Mouse (Mus musculus): ENCODE measurements around the gene 4930404N11Rik. TPM values are rescaled to one million over a fixed set of nuclear protein-coding genes. Genes with fewer than 3 reads are reported as not detected.
A peak's percentile ranks its signal among the peaks of the same experiment; 100 is the strongest.

4930404N11Rik gene
- total RNA-seq, 2 experiments from 2014 or later: 0.57 to 0.74 TPM

DNA sequence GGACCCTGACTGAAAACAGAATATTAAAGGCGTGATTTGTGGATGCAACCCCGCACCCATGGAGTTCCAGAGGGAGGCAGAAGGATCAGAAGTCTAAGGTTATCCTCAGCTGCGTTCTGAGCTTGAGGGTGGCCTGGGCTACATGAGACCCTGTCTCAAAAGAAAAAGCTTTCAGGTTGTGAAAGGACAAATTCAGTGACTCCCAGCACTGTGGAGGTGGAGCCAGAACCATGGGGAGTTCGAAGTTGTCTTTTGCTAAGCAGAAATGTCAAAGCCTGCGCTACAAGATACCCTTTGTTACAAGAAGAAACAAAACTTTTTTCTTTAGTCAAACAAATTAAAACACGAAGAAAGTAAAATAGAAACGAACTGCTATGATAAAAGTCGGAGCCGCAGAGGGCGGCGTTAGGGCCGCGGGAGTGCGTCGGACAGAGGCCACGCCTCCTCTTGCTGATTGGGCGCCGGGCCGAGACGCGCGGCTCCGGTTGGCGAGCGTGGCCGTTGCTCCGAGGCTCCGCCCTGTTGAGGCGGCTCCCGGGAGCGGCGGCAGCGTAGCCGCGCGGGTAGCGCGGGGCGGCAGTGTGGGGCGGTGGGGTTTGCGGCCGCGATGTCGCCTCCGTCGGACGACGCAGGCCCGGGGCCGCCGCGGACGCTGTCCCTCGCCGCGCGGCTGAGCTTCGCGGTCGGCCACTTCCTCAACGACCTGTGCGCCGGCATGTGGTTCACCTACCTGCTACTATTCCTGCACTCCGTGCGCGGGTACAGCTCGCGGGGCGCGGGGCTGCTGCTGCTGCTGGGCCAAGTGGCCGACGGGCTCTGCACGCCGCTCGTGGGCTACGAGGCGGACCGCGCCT is 8.4 kb downstream of the 4930404N11Rik start, which contains the start of gene Mfsd12:
Gene Mfsd12, plus strand, starts transcription at position 501 of the 854 bp plus-strand sequence.
- peak; percentile 91 to 95 for DNase-seq (ENCODE audit: low spot score in 2 of 2)

DNA sequence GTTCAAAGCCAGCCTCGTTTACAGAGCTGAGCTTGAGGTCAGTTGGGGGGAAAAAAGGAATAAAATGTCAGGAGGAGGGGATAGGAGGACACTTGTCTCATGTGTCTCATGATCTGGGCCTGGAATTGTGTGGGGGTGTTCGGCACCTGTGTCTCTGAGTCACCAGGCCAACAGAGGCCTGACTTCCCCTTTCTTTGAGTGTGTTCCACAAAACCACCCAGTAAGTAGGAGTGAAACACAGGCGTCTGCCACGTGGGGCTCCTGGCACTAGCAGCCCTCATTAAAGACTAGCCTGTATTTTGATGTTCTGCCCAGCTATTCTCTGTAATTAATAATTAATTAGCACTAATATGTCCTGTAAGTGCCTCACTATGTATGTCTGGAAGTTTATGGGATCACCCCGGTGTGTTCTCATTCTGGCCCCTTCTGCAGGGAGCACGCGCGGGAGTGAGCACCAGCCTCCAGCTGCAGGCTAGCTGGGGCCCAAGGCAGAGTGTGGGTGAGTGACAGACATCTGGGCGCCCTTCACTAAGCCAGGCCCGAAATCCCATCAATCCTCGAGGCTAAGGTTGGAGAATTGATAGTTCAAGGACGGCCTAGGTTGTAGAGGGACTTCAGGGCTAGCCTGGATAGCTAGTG is 9.1 kb downstream of the 4930404N11Rik start:
- no peak for DNase-seq (ENCODE audit: low spot score in 2 of 2)

DNA sequence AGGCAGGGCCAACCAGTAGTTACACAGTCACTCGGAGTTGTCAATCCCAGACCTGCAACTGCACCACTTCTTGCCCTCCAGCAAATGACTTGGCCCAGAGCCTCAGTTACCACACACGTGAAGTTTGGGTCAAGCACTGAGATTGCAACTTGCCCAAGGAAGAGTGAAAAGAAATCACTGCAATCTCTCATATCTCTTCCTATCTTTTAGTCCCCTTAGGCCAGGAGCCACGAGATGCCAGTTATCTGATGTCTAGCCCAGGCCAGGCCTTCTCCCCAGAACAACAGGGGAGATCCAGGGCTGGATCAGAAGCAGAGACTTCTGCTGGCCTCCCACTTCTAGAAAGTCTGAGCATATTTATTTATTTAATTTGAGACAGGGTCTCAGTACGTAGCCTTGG is 10.1 kb downstream of the 4930404N11Rik start:
- no peak for DNase-seq (ENCODE audit: low spot score in 2 of 2)

DNA sequence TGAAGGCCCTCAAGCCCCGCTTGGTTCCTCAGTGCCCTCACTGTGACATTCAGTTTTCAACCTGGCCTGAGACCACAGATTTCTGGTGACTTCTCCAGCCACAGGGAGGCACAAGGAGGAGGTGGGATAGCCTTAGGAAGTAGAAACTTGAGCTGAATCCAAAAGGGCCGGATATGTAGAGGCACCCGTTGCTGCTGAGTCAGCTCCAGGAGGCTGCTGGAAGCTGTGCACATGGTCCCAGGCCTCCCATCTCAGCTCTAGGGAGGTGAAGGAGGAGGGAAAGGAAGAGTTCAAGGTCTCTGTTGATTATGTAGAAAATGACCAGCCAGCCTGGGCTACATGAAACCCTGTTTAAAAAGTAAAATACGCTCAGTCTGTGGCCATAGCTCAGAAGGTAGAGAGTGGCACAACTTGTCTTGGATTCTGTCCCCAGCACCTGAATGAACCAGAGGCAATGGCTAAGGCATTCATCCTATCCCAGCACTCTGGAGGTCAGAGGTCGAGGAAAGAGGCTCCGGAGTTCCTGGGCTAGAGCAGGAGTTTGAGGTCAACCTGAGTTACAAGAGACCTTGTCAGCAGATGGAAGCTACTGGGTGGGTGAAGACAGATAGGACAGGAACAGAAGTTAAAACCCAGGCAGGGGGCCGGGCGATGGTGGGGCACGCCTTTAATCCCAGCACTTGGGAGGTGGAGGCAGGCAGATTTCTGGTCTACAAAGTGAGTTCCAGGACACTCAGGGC is 10.7 kb downstream of the 4930404N11Rik start:
- no peak for DNase-seq (ENCODE audit: low spot score in 2 of 2)

DNA sequence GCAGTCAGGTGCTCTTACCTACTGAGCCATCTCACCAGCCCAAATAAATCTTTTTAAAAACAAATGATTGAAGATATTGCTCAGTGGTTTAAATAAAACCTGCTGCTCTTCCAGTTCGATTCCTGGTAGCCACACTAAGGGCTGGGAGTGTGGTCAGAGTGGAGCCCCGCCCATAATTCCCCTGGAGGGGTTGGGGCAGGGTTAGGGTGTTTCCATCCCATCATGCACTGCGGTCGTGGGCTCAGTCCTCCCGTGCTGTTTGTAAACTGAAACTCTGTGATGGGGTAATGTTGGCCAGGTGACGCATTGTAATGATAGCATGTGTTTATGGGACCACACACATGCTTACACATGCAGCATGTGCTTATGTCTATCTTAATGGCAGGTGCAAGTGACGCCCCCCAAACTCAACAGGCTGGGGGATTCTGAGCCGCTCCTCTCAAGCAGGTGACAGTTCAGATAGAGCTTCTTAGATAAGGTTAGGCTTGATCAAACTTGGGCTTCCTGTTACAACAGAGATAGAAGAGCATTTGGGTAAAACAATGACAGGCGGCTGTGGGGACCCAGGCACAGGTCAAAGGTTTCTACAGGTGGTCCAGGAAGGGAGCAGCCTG is 13.8 kb downstream of the 4930404N11Rik start:
- DNase-seq (ENCODE audit: low spot score in 2 of 2): no peak

DNA sequence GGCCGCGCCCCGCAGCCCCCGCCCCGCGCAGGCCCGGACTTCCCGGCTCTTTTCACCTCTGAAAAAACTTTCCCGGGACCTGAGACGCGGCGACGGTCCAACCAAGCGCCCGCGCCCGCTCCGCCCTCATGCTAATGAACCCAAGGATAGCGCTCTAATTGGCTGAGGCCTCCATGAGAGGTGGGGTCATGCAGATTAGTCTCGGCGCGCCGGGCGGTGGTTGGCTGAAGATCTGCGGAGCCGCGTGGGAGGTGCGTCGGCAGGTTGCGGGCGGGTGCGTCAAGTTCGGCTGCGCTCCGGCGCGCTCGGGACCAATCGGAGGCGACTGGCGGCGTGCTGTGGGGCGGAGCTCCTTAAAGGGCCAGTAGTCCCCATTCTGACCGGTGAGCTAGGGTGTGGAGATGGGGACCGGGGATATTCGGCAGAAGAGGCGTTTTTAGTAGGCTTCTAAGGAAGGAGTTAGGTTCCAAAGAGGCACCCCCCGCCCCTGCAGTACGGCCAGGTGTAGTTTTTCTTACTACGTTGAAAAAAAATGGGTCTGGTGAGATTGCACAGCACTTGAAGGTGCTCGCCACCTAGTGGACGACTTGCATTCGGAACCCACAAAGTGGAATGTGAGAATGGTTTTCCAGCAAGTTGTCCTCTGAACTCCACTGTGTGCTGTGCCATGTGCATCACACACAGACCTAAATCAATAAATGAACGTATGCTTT is 15.1 kb downstream of the 4930404N11Rik start, which contains the start of gene Hmg20b:
Gene Hmg20b, minus strand, starts transcription at position 130 of the 713 bp plus-strand sequence.
- DNase-seq (ENCODE audit: low spot score in 2 of 2): peak; percentile 99 to 100

DNA sequence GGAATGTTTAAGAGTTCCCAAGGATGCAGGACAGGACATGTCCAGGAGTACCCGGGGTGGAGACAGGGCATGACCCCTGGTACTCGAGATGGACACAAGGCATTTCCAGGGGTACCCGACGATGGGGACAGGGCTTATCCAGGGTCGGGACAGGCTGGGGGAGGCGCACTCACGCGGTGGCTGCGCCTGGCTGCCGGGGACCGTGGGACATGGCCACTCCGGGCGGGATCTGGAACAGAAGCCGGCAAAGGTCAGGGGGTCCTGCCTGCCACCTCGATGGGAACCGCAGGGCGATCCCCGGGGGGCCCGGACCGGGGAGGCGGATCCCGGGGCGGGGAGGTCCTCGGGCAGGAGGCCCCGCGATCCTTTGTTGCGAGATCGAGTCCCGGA is 15.7 kb downstream of the 4930404N11Rik start:
- no peak for DNase-seq (ENCODE audit: low spot score in 2 of 2)

DNA sequence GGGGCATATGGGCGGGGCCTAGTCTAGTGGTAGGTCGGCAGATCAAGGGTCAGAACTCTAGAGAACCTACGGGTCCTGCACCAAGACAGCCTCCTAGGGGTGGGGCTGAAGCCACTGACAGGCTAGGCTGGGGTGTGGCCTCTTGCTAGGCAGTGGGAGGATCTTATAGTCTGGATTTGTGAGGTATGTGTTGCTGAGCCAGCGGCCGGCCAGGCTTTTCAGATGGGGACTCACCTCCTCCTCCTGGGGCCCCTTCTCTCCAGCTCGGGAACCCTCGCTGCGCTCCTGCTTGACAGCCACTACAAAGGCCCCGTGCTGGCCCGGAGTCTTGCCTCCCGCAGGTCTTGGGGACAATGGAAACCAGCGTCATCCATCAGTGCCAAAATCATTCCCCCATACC is 16.5 kb downstream of the 4930404N11Rik start:
- DNase-seq (ENCODE audit: low spot score in 2 of 2): no peak

DNA sequence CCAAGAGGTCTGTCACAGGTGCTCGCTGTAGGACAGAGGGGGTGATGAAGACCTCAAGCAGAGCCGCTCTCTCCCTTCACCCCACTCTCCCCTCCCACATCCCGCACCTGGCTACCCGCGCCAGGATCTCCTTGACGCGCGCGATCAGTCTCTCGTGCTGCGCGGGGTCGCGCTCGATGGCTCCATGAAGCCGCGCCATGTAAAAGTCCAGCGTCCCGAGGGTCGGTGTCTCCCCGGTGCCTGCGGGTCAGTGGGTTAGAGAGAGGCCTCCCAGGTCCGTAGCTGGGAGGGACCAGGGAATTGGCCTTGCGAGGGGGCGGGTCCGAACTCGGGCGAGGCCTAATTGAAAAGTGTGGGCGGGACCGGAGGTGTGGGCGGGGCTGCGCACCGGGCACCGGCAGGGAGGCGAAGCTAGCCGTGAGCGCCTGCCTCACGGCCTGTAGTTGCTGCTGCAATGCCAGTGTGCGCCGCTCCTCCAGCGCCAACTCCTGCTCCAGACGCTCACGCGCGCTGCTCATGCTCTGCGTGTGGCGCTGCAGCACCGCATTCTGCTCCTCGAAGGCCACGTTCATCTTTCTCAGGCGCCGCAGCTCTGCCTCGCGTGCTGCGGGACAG is 19.1 kb downstream of the 4930404N11Rik start:
- DNase-seq (ENCODE audit: low spot score in 2 of 2): no peak

DNA sequence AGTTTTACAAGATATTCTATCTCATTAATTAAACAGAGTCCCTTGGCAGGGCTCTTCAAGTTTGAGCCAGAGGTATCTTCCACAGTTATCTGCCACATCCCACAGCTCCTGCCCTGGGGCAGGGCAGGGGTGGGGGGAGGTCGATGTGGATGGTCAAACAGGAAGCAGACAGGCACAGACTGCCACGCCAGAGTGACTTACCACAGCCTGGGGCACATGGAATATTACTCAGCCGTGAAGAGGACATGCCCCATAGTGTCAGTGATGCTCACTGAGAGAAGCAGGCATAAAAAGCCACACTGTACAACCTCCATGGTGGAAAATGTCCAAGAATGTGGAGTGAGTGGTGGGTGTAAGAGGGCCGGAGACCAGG is 20.5 kb downstream of the 4930404N11Rik start:
- DNase-seq (ENCODE audit: low spot score in 2 of 2): no peak

DNA sequence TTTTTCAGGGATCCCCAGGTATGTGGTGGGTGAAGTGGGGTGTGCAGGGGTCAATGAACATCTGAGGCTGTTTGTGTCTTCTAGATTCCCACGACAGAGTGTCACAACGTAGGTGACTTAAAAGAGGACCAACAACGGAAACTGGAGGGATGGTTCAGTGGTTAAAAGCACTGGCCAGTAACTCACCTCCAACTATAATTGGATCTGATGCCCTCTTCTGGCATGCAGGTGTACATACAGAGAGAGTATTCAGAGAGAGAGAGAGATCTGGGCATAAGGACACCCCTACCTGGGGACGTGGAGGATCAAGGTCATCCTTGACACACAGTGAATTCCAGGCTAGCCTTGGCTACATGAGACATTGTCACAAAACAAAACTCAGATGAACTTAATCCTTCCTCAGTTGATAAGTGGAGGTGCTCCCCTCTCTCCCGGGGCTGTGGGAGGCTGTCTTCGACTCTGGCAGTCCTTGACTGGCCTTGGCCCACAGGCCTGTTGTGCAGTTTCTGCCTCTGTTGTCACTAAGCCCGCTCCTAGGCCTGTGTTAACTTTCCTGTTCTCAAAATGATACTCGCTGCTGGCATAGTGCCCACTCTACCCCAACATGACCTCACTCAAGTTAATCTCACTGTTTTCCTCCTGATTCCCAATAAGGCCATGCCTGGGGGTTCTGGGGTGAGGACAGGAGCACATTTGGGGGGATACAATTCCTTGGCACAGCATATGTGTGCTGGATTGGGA is 21.0 kb downstream of the 4930404N11Rik start:
- no peak for DNase-seq (ENCODE audit: low spot score in 2 of 2)

DNA sequence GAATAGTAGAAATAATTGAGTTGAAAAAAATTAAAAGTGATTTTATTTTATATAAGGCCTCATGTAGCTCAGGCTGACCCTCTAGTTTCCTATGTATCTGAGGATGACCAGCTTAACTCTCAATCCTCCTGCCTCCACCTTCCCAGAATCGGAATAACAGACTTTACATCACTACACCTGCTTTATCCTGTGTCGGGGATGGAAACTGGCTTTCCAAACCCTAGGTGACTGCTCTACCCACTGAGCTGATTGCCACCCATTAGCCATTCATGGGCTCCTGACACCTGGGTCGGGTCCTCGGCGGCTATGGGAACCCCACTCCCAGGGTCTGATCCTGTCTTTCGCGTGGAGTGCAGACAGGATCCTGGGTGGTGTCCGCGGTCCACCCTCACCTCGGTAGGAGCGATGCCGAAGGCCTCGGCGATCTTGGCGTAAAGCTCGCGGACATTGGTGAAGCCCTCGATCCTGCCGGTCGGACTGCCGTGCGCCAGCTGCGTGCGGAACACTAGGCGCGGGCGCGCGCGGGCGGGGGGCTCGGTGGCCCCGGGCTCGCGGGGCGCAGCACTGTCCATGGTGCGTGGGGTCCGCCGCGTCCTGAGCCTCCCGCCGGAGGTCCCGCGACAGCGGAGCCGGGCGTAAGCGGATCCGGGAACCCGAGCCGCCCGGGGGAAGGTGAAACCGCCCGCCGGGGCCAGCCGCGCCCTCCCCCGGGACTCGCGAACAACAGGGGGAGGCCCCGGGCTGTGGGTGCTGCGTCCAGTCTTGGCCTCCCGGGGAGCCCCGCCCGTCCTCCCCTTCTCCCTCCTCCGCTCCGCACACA is 22.7 kb downstream of the 4930404N11Rik start, which contains the start of gene Gipc3:
Gene Gipc3, minus strand, starts transcription at position 581 of the 820 bp plus-strand sequence.
- DNase-seq (ENCODE audit: low spot score in 2 of 2): no peak

DNA sequence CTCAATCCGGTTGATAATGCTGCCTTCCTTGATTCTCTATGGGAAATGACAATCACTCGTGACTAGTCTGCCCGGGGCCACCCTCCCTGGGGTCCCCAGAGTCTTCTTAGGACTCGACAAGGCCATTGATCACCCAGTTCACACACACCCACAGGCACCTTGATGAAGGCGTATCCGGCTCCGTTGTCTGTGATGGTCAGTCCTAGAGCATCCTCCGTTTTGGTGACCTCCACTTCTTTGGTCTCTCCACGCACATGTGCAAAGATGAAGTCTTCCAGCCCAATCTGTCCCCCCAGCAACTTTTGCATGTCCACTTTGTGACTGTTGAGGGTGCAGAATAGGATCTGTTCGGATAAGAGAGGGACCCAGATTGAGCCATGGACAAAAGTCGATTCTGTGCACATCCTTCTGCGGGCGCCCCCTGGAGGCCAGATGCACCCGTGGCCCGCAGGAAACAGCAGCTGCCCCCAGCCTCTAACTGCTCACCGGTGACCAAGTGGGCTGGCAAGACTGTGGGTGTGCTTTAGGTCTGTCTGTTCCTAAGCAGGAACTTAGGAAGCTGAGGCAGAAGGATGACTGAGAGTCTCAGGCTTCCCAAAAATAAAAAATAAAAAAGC is 24.2 kb downstream of the 4930404N11Rik start:
- peak; percentile 71 to 73 for DNase-seq (ENCODE audit: low spot score in 2 of 2)

DNA sequence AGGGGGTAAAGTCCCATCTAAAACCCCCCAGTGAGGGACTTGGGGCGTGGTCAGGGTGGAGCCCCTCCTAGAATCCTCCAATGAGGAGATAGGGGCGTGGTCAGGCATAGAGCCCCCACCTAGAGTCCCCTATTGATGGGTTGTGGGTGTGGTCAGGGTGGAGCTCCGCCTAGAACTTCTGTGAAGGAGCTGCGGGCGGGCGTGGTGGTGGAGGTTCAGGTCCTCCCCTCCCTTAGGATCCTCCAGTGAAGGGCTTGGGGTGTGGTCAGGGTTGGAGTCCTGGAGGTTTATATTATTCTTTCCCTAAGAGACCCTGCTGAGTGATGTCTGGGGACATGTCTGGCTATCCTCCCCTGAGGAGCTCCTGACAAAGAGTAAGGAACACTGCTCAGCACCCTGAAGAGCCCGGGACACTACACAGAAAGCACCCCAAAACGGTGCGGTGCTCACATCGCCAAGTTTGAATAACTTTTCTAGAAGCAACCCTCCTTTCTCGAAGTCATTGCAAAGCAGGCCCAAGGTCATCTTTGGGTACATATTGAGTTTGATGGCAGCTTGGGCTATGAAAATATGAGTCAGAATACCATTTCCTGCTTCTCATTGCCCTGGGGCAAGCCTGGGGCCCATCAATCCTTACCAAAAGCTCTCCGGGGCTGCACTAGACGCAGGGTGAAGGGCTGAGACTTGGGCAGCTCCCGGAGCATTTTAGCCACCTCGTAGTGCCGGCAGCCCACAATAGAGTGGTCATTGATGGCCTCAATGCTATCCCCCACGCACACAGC is 24.9 kb downstream of the 4930404N11Rik start:
- no peak for DNase-seq (ENCODE audit: low spot score in 2 of 2)

DNA sequence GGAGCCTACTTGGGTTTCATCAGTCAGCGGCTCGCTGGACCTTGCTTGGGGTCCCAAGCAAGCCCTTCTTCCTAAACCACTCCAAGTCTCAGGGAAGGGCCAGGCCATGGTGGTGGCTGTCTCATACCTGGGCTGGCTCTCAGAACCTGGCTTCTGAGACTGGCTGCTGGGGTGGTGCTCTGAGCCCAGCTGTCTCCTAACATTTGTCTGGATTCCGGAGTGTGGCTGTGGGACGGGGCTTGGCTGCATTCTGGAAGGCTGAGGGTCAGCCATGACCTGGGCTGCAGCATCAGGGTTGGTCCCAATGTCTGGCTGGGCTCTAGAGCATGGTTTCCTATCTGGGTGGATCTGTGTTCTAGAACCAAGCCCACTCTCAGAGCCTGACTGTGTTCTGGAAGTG is 29.1 kb downstream of the 4930404N11Rik start:
- DNase-seq (ENCODE audit: low spot score in 2 of 2): no peak

DNA sequence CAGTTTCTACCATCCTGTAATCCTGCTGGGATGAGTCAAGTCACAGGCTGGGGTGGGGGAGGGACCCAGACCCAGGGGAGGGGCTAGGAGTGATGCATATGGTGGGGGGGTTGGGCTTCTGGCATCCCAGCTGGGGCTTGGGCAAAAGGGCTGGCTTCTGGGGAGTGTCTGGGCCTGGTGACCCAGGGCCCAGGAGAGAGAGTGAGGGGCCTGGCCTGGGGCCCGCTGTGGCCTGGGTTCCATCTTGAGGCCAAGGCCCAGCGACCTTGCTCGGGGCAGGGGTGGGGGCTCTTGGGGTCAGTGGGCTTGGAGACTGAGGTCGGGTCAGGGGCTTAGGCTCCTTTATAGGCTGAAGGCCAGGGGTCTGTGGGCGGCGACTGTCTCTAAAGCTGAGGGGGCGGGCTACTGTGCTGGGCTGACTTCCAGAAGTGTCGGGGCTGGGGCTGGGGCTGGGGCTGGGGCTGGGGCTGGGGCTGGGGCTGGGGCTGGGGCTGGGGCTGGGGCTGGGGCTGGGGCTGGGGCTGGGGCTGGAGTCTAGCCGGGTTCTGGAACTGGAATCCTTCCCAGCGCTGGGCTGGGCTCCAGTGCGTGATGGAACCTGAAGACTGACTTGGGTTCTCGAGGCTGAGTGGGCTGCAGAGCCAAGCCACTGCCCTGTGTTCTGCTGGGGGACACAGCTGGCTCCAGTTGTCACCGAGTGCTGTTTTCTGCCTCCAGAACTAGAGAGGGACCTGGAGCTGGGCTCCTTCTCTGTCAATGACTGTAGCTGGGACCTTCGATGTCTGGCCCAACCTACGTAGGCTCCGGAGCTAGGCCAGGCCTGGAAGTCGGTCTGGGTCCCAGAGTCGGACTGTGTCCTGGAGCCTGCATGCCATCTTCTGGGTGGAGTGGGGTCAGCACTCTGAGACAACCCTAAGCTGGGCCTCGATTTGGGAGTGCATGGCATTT is 29.9 kb downstream of the 4930404N11Rik start:
- no peak for DNase-seq (ENCODE audit: low spot score in 2 of 2)
